Mouse (Mus musculus): Measurements from ENCODE around the gene Intu.

DNA sequence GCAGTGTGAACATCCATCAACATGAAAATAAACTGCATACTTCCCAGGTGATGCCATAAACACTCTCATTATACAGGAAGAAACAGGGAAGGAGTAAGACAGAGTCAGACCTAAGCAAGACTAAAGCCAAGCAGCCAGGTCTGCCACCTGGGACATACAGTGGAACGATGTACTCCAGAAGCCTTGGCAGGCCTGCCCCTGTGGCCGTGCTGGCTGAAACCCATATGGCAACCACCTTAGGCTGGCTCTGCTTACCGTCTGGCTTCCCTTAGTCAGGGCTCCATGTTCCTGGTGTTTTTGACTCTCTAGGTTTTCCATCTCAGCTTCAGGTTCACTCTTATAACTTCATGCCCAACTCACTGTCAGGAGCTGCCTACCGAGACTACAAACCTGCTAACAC, 135.0 kb downstream of the Intu start:
- TF ChIP-seq CTCF (IDR thresholded peaks at IDR 0.05; ENCODE audit: borderline replicate concordance, insufficient read depth, low read length) (no peak), POLR2A (IDR thresholded peaks at IDR 0.05; ENCODE audit: low read depth, low read length) (no peak)

All from embryonic fibroblast, embryonic 13.5 days (primary cell).